Mouse (Mus musculus) MEL (cell line): ENCODE results near the gene Gabbr2.

Source experiments
- BHLHE40 ChIP-seq: IDR thresholded peaks from 2 replicates; pipeline ENCODE4 v1.6.1; 2012; ENCODE audit warnings: low read depth, mild to moderate bottlenecking, inconsistent platforms, low read length, improper control_type of control experiment, borderline replicate concordance
- CHD1 ChIP-seq: IDR thresholded peaks from 2 replicates; pipeline ENCODE4 v1.6.1; 2012; ENCODE audit warnings: low read depth, mild to moderate bottlenecking, inconsistent platforms, low read length, improper control_type of control experiment
- CTCF ChIP-seq, 3 experiments: IDR thresholded peaks in 2 of 3; conservative IDR thresholded peaks in 1 of 3; 2 replicates each; pipeline ENCODE4 v1.5.1; 2011 to 2012; ENCODE audit warnings: low read length in 3 of 3, low read depth in 2 of 3, mild to moderate bottlenecking in 2 of 3, improper control_type of control experiment in 1 of 3, inconsistent platforms in 1 of 3, mixed read lengths in 1 of 3, moderate library complexity in 1 of 3; ENCODE audit not compliant: control insufficient read depth in 1 of 3, insufficient read depth in 1 of 3, poor library complexity in 1 of 3, severe bottlenecking in 1 of 3
- EP300 ChIP-seq, 2 experiments: IDR thresholded peaks; 2 replicates each; pipeline ENCODE4 v1.6.1; 2011; ENCODE audit warnings: improper control_type of control experiment in 2 of 2, low read length in 2 of 2, low read depth in 1 of 2, mild to moderate bottlenecking in 1 of 2
- JUND ChIP-seq: IDR thresholded peaks from 2 replicates; pipeline ENCODE4 v1.6.1; 2011; ENCODE audit warnings: low read depth, mild to moderate bottlenecking, improper control_type of control experiment, low read length
- MAZ ChIP-seq: IDR thresholded peaks from 2 replicates; pipeline ENCODE4 v1.6.1; 2012; ENCODE audit warnings: low read depth, mild to moderate bottlenecking, inconsistent platforms, low read length, improper control_type of control experiment
- MEF2A ChIP-seq: IDR thresholded peaks from 2 replicates; pipeline ENCODE4 v1.6.1; 2014; ENCODE audit warnings: low read depth, mild to moderate bottlenecking, inconsistent platforms, low read length, improper control_type of control experiment; ENCODE audit not compliant: poor library complexity, insufficient replicate concordance, severe bottlenecking; ENCODE audit errors: extremely low read depth
- POLR2A ChIP-seq, 2 experiments: IDR thresholded peaks; 2 replicates each; pipeline ENCODE4 v1.6.1; 2011 to 2012; ENCODE audit warnings: low read length in 2 of 2, mild to moderate bottlenecking in 2 of 2, control low read depth in 1 of 2, improper control_type of control experiment in 1 of 2, low read depth in 1 of 2, moderate library complexity in 1 of 2; ENCODE audit not compliant: control insufficient read depth in 1 of 2, insufficient read depth in 1 of 2, poor library complexity in 1 of 2
- POLR2AphosphoS2 ChIP-seq: IDR thresholded peaks from 2 replicates; pipeline ENCODE4 v1.6.1; 2011; ENCODE audit warnings: low read length, improper control_type of control experiment
- TAL1 ChIP-seq: IDR thresholded peaks from 2 replicates; pipeline ENCODE4 v1.6.1; 2012; ENCODE audit warnings: mild to moderate bottlenecking, inconsistent platforms, low read length, moderate library complexity, mixed read lengths
- ZKSCAN1 ChIP-seq: IDR thresholded peaks from 2 replicates; pipeline ENCODE4 v1.6.1; 2012; ENCODE audit warnings: low read depth, mild to moderate bottlenecking, inconsistent platforms, low read length, improper control_type of control experiment, moderate library complexity

GRCm38 (mm10) chr4:46931706-46932397 lies 59.8 kb downstream of the Gabbr2 start:
- TF ChIP-seq JUND (no peak), BHLHE40 (no peak), MEF2A (no peak), CHD1 (no peak), MAZ (no peak), TAL1 (no peak), POLR2A (IDR thresholded peaks at IDR 0.05; ENCODE audit: control insufficient read depth in 1 of 2, insufficient read depth in 1 of 2, low read depth in 1 of 2, low read length in 2 of 2, poor library complexity in 1 of 2) (no peak), ZKSCAN1 (no peak), EP300 (IDR thresholded peaks at IDR 0.05; ENCODE audit: low read depth in 1 of 2, low read length in 2 of 2) (no peak), CTCF (IDR thresholded peaks at IDR 0.05 in 2 of 3, conservative IDR thresholded peaks at IDR 0.05 in 1 of 3; ENCODE audit: control insufficient read depth in 1 of 3, insufficient read depth in 1 of 3, low read depth in 2 of 3, low read length in 3 of 3, poor library complexity in 1 of 3, severe bottlenecking in 1 of 3) (no peak), POLR2AphosphoS2 (no peak)
